Mouse (Mus musculus) C2C12 (cell line): ENCODE data around the gene Ube2q2. TPM values are rescaled to one million over a fixed set of nuclear protein-coding genes. Genes with fewer than 3 reads are reported as not detected.

Experiments
- H3K27me3 ChIP-seq: one replicate; pipeline ENCODE4 v1.6.1; 2011; ENCODE audit not compliant: control insufficient read depth, insufficient read depth, insufficient read length
- H3K36me3 ChIP-seq: one replicate; pipeline ENCODE4 v1.6.1; 2011; ENCODE audit not compliant: control insufficient read depth, insufficient read depth
- H3K4me3 ChIP-seq: one replicate; pipeline ENCODE4 v1.5.1; 2011; ENCODE audit warnings: mild to moderate bottlenecking, control low read depth; ENCODE audit not compliant: poor library complexity, insufficient read depth, severe bottlenecking
- H3K79me2 ChIP-seq: one replicate; pipeline ENCODE4 v1.6.1; 2011; ENCODE audit not compliant: control insufficient read depth, insufficient read depth
- H3K79me3 ChIP-seq: one replicate; pipeline ENCODE4 v1.6.1; 2011; ENCODE audit warnings: low read depth, control low read depth
- H3ac ChIP-seq: one replicate; pipeline ENCODE3; 2011; ENCODE audit warnings: low read depth; ENCODE audit not compliant: control insufficient read depth, insufficient read length
- CEBPB ChIP-seq: IDR thresholded peaks from one replicate; pipeline ENCODE4 v1.6.1; 2011; ENCODE audit warnings: low read depth, mild to moderate bottlenecking, control low read depth, moderate library complexity
- CTCF ChIP-seq: IDR thresholded peaks from one replicate; pipeline ENCODE4 v1.5.1; 2011; ENCODE audit not compliant: control insufficient read depth, insufficient read depth, insufficient read length
- FOSL1 ChIP-seq: IDR thresholded peaks from one replicate; pipeline ENCODE4 v1.8.0; 2011; ENCODE audit warnings: mild to moderate bottlenecking, low read length; ENCODE audit not compliant: poor library complexity, insufficient read depth, severe bottlenecking
- MAX ChIP-seq: IDR thresholded peaks from one replicate; pipeline ENCODE4 v1.6.1; 2011; ENCODE audit warnings: mild to moderate bottlenecking, control low read depth
- MYOD1 ChIP-seq: IDR thresholded peaks from one replicate; pipeline ENCODE4 v1.6.1; 2011; ENCODE audit warnings: low read depth; ENCODE audit not compliant: control insufficient read depth, insufficient read length
- MYOG ChIP-seq: IDR thresholded peaks from one replicate; pipeline ENCODE4 v1.6.1; 2011; ENCODE audit not compliant: control insufficient read depth, insufficient read length; ENCODE audit errors: extremely low read depth
- USF1 ChIP-seq: IDR thresholded peaks from one replicate; pipeline ENCODE4 v1.6.1; 2011; ENCODE audit warnings: low read depth, mild to moderate bottlenecking, control low read depth, moderate library complexity
- polyA plus RNA-seq: library from polyadenylated mRNA; unstranded; fragments of >200 nt; fragmentation: generic; extraction: Trizol; gene quantifications from one replicate; pipeline ENCODE4 v1.2.1, GENCODE M21; 2012; ENCODE audit warnings: missing spikeins

Ube2q2 gene
- polyA plus RNA-seq, 1 experiment = 6.3 TPM

GRCm38 (mm10) chr9:55199348-55199747 is 50.7 kb downstream of the Ube2q2 start:
- Histone ChIP-seq H3K27me3 (no peaks in the 10 kb centered on the region), H3K36me3 (peaks cover 19% of the 10 kb centered on the region), H3ac (no peak overlapping the region), H3K79me2 (no peaks in the 10 kb centered on the region), H3K79me3 (no peaks in the 10 kb centered on the region), H3K4me3 (no peak overlapping the region)
- TF ChIP-seq MAX = no peak
- no peak for TF ChIP-seq MYOG
- TF ChIP-seq CTCF = no peak
- no peak for TF ChIP-seq CEBPB
- TF ChIP-seq FOSL1 = no peak
- no peak for TF ChIP-seq MYOD1
- no peak for TF ChIP-seq USF1

GRCm38 (mm10) chr9:55208458-55208789 is 59.8 kb downstream of the Ube2q2 start:
- Histone ChIP-seq H3K79me3 (peaks cover 20% of the 10 kb centered on the region), H3K27me3 (no peaks in the 10 kb centered on the region), H3ac (no peak overlapping the region), H3K4me3 (peak overlapping the region; percentile 64), H3K79me2 (peaks cover 34% of the 10 kb centered on the region), H3K36me3 (peaks cover 14% of the 10 kb centered on the region)
- no peak for TF ChIP-seq FOSL1
- no peak for TF ChIP-seq CEBPB
- TF ChIP-seq CTCF = no peak
- TF ChIP-seq USF1 = no peak
- no peak for TF ChIP-seq MYOD1
- TF ChIP-seq MYOG = no peak
- no peak for TF ChIP-seq MAX

GRCm38 (mm10) chr9:55208790-55209481 is 60.3 kb downstream of the Ube2q2 start, which contains the start of gene Fbxo22:
Gene Fbxo22, plus strand, starts transcription at chr9:55208925.
- Histone ChIP-seq H3K4me3 (peak within 1 kb of the TSS; percentile 64), H3K79me2 (peaks cover 34% of the 10 kb centered on the region), H3ac (peak within 1 kb of the TSS; percentile 60), H3K27me3 (no peaks in the 10 kb centered on the region), H3K36me3 (peaks cover 17% of the 10 kb centered on the region), H3K79me3 (peaks cover 20% of the 10 kb centered on the region)
- TF ChIP-seq MAX (peak; percentile 48), FOSL1 (no peak)

DNA sequence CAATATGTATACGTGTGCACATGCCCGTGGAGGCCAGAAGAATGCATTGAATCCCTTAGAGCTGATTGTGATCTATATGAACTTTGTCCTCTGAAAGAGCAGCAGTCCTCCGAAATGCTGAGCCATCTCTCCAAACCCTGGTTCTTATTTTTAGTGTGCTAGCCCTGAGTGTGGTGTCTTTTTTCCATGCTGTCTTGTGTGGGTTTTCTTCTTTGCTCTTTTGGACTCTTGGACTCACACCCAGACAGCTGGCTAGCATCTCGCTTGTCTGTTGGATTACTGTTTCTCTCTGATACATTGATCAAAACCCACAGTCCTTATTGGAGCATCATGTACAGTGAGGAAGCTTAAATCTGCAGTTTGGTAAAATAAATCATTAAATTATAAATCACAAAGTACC is 63.0 kb downstream of the Ube2q2 start:
- TF ChIP-seq CTCF (no peak), FOSL1 (no peak), MYOD1 (no peak), USF1 (no peak), MYOG (no peak), CEBPB (no peak), MAX (no peak)
- no peak overlapping the region for H3K4me3 ChIP-seq
- H3K27me3 ChIP-seq = no peaks in the 10 kb centered on the region
- peaks cover 20% of the 10 kb centered on the region for H3K79me3 ChIP-seq
- no peak overlapping the region for H3ac ChIP-seq
- peaks cover 34% of the 10 kb centered on the region for H3K79me2 ChIP-seq
- H3K36me3 ChIP-seq = peaks cover 36% of the 10 kb centered on the region

DNA sequence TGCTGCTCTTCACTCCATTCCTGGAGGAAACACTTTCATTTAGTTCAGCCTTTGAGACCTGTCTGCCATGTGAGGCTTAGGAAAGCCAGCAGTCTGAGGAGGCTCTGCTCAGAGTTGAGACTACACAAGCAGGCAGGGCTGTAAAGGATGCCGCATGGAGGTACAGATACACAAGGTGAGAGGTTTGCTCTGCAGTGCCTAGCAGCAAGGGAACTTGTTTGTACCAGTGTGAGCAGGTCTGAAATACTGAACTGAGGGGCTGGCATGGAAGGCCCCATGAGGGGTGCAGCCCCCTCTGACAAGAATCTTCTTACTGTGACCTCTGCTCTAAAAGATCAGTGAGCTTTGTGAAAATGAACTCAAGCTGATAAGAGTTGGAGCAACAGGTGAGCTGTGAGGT is 64.7 kb downstream of the Ube2q2 start:
- H3ac ChIP-seq = no peak overlapping the region
- TF ChIP-seq USF1 = no peak
- no peak for TF ChIP-seq FOSL1
- TF ChIP-seq CEBPB = no peak
- TF ChIP-seq MYOD1 = no peak
- TF ChIP-seq MYOG = no peak
- TF ChIP-seq MAX = no peak
- no peak for TF ChIP-seq CTCF
- H3K4me3 ChIP-seq = no peak overlapping the region
- H3K79me2 ChIP-seq = peaks cover 34% of the 10 kb centered on the region
- H3K36me3 ChIP-seq = peaks cover 52% of the 10 kb centered on the region
- H3K79me3 ChIP-seq = peaks cover 20% of the 10 kb centered on the region
- no peaks in the 10 kb centered on the region for H3K27me3 ChIP-seq

DNA sequence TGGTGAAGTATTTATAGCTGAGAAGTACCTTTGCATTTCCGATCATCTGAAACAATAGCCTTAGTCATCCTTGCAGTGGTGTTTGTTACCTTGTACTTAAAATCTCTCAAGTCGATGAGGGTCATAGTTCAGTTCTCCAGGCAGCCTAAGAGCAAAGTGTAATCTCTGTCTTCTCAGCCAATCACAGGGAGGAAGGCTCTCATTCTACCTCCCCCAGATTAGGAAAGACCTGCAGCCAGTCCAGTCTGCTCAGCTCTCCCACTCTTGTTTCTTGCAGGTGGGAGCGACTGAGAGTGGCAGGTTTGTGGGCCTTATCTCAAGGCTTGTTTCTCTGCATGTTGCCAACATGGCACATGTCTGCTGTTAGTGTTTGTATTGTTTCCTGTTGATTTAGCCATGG is 66.4 kb downstream of the Ube2q2 start:
- no peak for TF ChIP-seq CEBPB
- TF ChIP-seq MAX = no peak
- TF ChIP-seq CTCF = no peak
- TF ChIP-seq MYOD1 = no peak
- TF ChIP-seq USF1 = no peak
- TF ChIP-seq FOSL1 = no peak
- no peak for TF ChIP-seq MYOG
- H3K4me3 ChIP-seq = no peak overlapping the region
- peaks cover 59% of the 10 kb centered on the region for H3K36me3 ChIP-seq

More for the DNA sequence above, 66.4 kb downstream of the Ube2q2 start:
- Histone ChIP-seq H3K79me2 (peaks cover 21% of the 10 kb centered on the region), H3K79me3 (peaks cover 11% of the 10 kb centered on the region), H3K27me3 (no peaks in the 10 kb centered on the region), H3ac (no peak overlapping the region)
